Mouse (Mus musculus) bone marrow macrophage, adult 2 months (primary cell): ENCODE measurements around the gene Cdh3. TPM values are rescaled to one million over a fixed set of nuclear protein-coding genes. Genes with fewer than 3 reads are reported as not detected.

ENCODE experiments used
- H3K27ac ChIP-seq: 2 replicates; pipeline ENCODE4 v1.5.1; 2012; ENCODE audit warnings: low read depth, low read length; ENCODE audit not compliant: insufficient read depth
- H3K4me1 ChIP-seq: 2 replicates; pipeline ENCODE4 v1.6.1; 2012; ENCODE audit warnings: low read length; ENCODE audit not compliant: control insufficient read depth, insufficient read depth
- H3K4me3 ChIP-seq: 2 replicates; pipeline ENCODE4 v1.5.1; 2012; ENCODE audit warnings: mild to moderate bottlenecking, low read length, moderate library complexity; ENCODE audit not compliant: insufficient read depth
- CTCF ChIP-seq: IDR thresholded peaks from 2 replicates; pipeline ENCODE4 v1.5.1; 2012; ENCODE audit warnings: low read depth, mild to moderate bottlenecking, low read length, moderate library complexity
- POLR2A ChIP-seq: IDR thresholded peaks from 2 replicates; pipeline ENCODE4 v1.6.1; 2012; ENCODE audit warnings: mild to moderate bottlenecking, low read depth, low read length, borderline replicate concordance
- polyA plus RNA-seq: library from polyadenylated mRNA; stranded (reverse); fragments of >200 nt; gene quantifications from 2 replicates; pipeline ENCODE4 v1.2.4, GENCODE M21; 2012; ENCODE audit not compliant: missing spikeins, insufficient read depth, insufficient read length

Cdh3 gene
- not detected in 2 replicates for polyA plus RNA-seq

DNA sequence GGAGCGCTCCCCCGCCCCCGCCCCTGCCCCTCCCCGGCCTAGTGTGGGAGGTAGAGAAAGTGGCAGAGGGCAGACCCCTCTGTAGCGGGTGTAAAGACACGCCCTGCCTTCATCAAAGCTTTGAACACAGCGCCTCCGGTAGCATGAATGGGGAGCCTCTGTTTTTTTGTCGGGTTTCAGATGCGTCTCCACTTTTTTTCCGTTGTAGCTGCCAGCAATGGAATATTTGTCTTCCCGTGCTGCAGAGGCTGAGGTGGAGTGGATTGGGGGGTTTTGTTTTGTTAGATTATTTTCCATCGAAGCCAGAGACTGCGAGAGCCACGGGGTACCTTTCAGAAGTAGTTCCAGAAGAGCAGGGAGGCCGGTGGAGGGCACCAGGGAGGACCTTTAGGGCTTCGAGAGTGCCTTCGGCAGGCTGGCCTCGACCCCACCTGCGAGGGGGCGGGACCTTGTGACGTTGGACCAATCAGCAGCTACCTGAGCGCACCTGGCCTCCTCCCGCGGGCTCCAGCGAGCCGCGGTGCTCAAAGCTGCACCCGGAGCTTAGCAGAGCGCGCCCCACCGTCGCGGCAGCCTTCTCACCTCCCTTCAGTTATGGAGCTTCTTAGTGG is at the start of gene Cdh3:
Gene Cdh3 (plus strand): TSS at position 527 of the 611 bp plus-strand sequence.
- Histone ChIP-seq H3K4me1 (no peaks in the 10 kb centered on the region), H3K27ac (no peak within 1 kb of the TSS), H3K4me3 (no peak within 1 kb of the TSS)
- TF ChIP-seq POLR2A (no peak), CTCF (no peak)

GRCm38 (mm10) chr8:106462131-106462530 is 48.6 kb upstream of the Cdh3 start:
- H3K4me3 ChIP-seq: no peak overlapping the region
- no peaks in the 10 kb centered on the region for H3K4me1 ChIP-seq
- H3K27ac ChIP-seq: no peak overlapping the region
- TF ChIP-seq POLR2A (no peak), CTCF (no peak)

GRCm38 (mm10) chr8:106463795-106464194 is 46.9 kb upstream of the Cdh3 start:
- Histone ChIP-seq H3K4me1 (no peaks in the 10 kb centered on the region), H3K27ac (no peak overlapping the region), H3K4me3 (no peak overlapping the region)
- TF ChIP-seq CTCF: no peak
- no peak for TF ChIP-seq POLR2A

- Histone ChIP-seq H3K4me3 (no peak overlapping the region), H3K4me1 (no peaks in the 10 kb centered on the region), H3K27ac (no peak overlapping the region)
- TF ChIP-seq POLR2A: no peak
- no peak for TF ChIP-seq CTCF
These were observed 41.2 kb upstream of the Cdh3 start for GRCm38 (mm10) chr8:106469485-106469884.

DNA sequence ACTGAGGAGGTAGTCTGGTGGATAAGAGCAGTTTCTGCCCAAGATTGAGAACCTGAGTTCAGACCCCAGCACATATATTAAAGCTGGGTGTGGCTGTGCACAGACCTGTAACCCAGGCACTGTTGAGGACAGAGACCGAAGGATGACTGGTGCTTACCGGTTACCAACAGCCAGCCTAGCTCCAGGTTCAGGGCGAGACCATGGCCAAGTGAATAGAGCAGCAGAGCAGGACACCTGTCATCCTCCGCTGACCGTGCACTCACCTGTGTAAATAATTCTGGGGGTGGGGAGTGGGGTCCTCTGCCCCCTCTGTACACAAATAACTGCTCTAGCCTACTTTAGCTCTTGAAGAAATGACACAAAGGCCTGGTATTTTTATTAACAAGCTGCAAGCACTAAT is 36.7 kb upstream of the Cdh3 start:
- no peak overlapping the region for H3K4me3 ChIP-seq
- no peaks in the 10 kb centered on the region for H3K4me1 ChIP-seq
- no peak overlapping the region for H3K27ac ChIP-seq
- TF ChIP-seq CTCF: no peak
- TF ChIP-seq POLR2A: no peak

DNA sequence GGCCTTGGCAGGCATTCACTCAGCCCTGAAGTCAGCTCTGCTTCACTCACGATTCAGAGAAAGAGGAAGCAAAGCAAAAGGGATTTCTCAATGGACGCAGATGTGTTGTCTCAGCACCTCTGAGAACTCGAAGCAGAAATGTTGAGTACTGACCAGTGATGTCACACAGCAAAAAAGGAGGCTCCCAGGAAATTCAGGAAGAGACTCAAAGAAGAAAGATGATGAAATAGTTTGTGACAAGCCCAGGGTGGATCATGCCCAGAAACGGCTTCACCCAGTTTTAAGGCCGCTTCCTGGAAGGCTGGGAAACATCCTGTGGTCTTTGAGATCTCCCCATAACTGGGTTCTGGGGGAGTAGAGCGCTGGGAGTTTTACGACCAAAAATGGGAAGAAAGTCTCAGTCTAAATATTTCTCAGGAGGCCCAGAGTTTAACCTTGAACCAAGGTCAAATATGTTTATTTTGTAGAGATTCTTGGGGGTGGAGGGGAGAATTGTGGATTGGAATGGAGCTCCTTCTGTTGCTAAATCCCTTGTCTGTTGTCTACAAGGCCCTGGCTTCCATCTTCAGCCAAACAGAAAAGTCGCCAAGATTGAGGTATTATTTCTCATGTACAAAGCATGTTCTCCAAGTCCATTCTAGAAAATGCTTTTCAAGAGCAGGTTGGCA is 10.5 kb upstream of the Cdh3 start, which contains the start of gene 6030452D12Rik:
Gene 6030452D12Rik (plus strand): TSS at position 505 of the 668 bp plus-strand sequence.
- TF ChIP-seq CTCF (no peak), POLR2A (no peak)
- peak within 1 kb of the TSS; percentile 7 for H3K27ac ChIP-seq
- no peak within 1 kb of the TSS for H3K4me3 ChIP-seq
- peaks cover 21% of the 10 kb centered on the region for H3K4me1 ChIP-seq

DNA sequence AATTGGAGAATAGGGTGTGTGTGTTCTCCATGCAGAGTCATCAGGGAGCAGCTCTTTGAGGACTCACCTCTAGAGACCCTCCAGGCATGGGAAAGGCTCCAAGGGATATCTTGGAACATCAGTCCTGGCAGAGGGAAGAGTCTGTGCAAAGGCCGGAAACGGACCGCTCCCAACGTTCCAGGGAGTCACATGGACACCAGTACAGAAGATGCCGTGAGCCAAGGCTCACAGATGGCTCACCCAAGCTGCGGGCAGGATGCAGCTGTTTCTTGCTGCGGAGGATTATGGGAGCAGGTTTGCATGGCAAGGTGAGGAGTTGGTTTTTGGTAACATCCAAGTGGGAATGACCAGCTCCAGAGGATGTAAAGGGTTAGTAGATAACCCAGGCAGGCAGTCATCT is 6.5 kb upstream of the Cdh3 start:
- no peak overlapping the region for H3K27ac ChIP-seq
- H3K4me3 ChIP-seq: no peak overlapping the region
- peaks cover 14% of the 10 kb centered on the region for H3K4me1 ChIP-seq
- TF ChIP-seq POLR2A (no peak), CTCF (no peak)

- TF ChIP-seq CTCF (no peak), POLR2A (no peak)
- Histone ChIP-seq H3K27ac (no peak overlapping the region), H3K4me1 (peaks cover 5% of the 10 kb centered on the region), H3K4me3 (no peak overlapping the region)
These were observed 5.2 kb upstream of the Cdh3 start for GRCm38 (mm10) chr8:106505328-106505965.

- TF ChIP-seq CTCF (no peak), POLR2A (no peak)
- Histone ChIP-seq H3K4me3 (no peak overlapping the region), H3K4me1 (no peaks in the 10 kb centered on the region), H3K27ac (no peak overlapping the region)
These were observed 4.6 kb upstream of the Cdh3 start for GRCm38 (mm10) chr8:106506106-106506505.

- TF ChIP-seq CTCF (no peak), POLR2A (no peak)
- no peaks in the 10 kb centered on the region for H3K4me1 ChIP-seq
- no peak overlapping the region for H3K27ac ChIP-seq
- peak overlapping the region; percentile 36 for H3K4me3 ChIP-seq
These were observed 2.8 kb upstream of the Cdh3 start for GRCm38 (mm10) chr8:106507761-106508331.
